Mouse (Mus musculus) intestine, embryonic 16.5 days (tissue): ENCODE data around the gene Rnase10. TPM values are rescaled to one million over a fixed set of nuclear protein-coding genes. Genes with fewer than 3 reads are reported as not detected.
"Not testable (repeated sequence)": the region's sequence is repeated elsewhere in the genome, so short reads cannot be mapped to it uniquely, and the experiment has no call there.

Experiments
- ATAC-seq: fragments of 200-750 bp; cut with Nextera tagmentation; 2 replicates; pipeline ENCODE4 v1.8.0; 2017; ENCODE audit warnings: moderate TSS enrichment, moderate library complexity
- H3K27ac ChIP-seq: fragments of 300-500 bp; sonication (generic); 2 replicates; pipeline ENCODE4 v1.5.1; 2014; ENCODE audit warnings: mild to moderate bottlenecking, low read length
- H3K27me3 ChIP-seq: fragments of 300-500 bp; sonication (generic); replicated peaks from 2 replicates; pipeline ENCODE4 v1.6.1; 2014; ENCODE audit warnings: low read length, control low read depth, mixed read lengths; ENCODE audit not compliant: control insufficient read depth, insufficient read depth
- H3K36me3 ChIP-seq: fragments of 300-500 bp; sonication (generic); 2 replicates; pipeline ENCODE4 v1.6.1; 2014; ENCODE audit warnings: low read length, control low read depth; ENCODE audit not compliant: control insufficient read depth, insufficient read depth
- H3K4me1 ChIP-seq: fragments of 300-500 bp; sonication (generic); 2 replicates; pipeline ENCODE4 v1.6.1; 2014; ENCODE audit warnings: low read length, control low read depth, mixed read lengths; ENCODE audit not compliant: control insufficient read depth, insufficient read depth
- H3K4me2 ChIP-seq: fragments of 300-500 bp; sonication (generic); 2 replicates; pipeline ENCODE4 v1.6.1; 2014; ENCODE audit warnings: low read depth, low read length, control low read depth
- H3K4me3 ChIP-seq: fragments of 300-500 bp; sonication (generic); 2 replicates; pipeline ENCODE4 v1.5.1; 2014; ENCODE audit warnings: mild to moderate bottlenecking, low read length
- H3K9ac ChIP-seq: fragments of 300-500 bp; sonication (generic); 2 replicates; pipeline ENCODE4 v1.6.1; 2014; ENCODE audit warnings: low read depth, low read length
- H3K9me3 ChIP-seq: fragments of 300-500 bp; sonication (generic); 2 replicates; pipeline ENCODE4 v1.6.1; 2016; ENCODE audit warnings: low read length, control low read depth; ENCODE audit not compliant: control insufficient read depth
- WGBS: fragments of 180-500 bp; shearing (Covaris S2); extraction: QIAGEN DNeasy Blood & Tissue Kit; methylation state at CpG from one replicate; pipeline ENCODE4 v1.1.7; 2014; 5-methylcytosine and 5-hydroxymethylcytosine counted together
- polyA plus RNA-seq: library from polyadenylated mRNA; unstranded; fragments of >200 nt; fragmentation: Nextera tagmentation; extraction: Ambion mirVana; gene quantifications from 2 replicates; pipeline ENCODE4 v1.2.1, GENCODE M21; 2015

The Rnase10 gene
- polyA plus RNA-seq: 0.20 and 0.29 TPM in 2 replicates

DNA sequence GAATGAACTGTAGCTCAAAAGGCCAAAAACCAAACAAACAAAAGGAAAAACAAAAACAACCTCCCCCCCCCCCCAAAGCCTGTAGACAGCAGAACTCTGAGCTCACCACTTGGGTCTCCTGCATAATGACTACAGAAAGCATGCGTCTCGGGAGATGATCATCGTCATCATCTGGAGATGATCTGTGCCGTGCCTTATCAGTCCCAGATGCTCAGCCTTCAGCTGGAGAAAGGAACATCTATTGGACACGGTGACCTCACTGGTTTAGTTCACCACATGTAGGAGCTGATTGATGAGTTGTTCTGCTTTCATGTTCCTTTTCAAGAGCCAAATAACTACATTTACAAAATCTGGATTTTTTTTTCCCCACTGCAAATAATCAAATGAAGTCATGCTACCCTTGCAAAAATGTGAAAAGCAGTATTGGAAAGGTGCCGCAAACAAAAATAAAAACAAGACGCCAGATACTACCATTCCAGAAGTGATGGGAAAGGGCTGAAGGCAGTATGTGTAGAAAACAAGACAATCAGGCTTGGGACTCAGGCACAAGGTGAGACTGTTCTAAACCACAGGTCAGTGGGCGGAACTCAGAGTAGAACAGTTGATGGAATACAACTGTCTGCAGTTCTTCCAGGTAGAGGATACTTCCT, at the start of gene Rnase10:
Rnase10 (plus strand) TSS at position 600 of the 650 bp plus-strand sequence.
- no peaks in the 10 kb centered on the region for H3K9me3 ChIP-seq
- 85% methylated on average over 8 of the region's 8 CpGs for WGBS
- H3K9ac ChIP-seq: peak within 1 kb of the TSS; percentile 31; the same call in 1 of the 2 replicates
- H3K4me1 ChIP-seq: no peaks in the 10 kb centered on the region
- peak within 1 kb of the TSS; percentile 76 for H3K27ac ChIP-seq
- H3K36me3 ChIP-seq: no peaks in the 10 kb centered on the region
- no peak for ATAC-seq
- peak within 1 kb of the TSS; percentile 9; the same call in 1 of the 2 replicates for H3K4me2 ChIP-seq
- no peaks in the 10 kb centered on the region for H3K27me3 ChIP-seq
- no peak within 1 kb of the TSS for H3K4me3 ChIP-seq

DNA sequence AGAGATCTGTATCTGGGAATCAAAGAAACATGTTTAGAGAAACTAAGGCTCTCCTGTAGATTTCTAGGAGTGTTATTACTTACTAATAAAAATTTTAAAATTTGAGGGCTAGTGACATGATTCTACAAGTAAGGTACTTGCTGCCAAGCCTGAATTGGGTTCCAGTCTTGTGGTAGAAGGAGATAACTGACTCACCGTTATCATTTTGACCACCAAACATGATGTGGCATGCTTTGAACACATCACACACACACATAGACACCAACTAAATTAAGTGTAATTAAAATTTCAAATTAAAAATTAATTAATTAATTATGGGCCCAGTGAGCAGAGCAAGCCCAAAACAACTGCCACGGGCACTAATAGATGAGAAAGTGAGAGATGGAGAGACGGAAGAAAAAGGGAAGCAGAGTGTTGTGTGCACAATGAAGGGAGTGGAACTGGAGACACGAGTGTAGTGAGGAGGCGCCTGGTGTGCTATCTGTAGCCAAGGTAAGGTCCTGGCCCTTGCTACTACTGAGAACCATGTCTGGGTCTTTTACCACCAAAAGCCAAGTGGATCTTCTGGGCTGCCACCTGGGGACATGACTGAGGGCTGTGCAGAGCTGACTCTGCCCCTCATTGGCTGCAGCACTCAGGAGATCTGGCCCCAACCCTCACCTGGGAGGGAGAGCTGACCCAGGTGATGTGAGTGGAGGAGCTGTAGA, 49.1 kb upstream of the Rnase10 start:
- 90% methylated on average over 5 of the region's 5 CpGs for WGBS
- H3K4me3 ChIP-seq, H3K4me2 ChIP-seq, H3K27ac ChIP-seq, H3K9me3 ChIP-seq, H3K9ac ChIP-seq, H3K27me3 ChIP-seq, ATAC-seq, H3K4me1 ChIP-seq, H3K36me3 ChIP-seq: not testable (repeated sequence)

DNA sequence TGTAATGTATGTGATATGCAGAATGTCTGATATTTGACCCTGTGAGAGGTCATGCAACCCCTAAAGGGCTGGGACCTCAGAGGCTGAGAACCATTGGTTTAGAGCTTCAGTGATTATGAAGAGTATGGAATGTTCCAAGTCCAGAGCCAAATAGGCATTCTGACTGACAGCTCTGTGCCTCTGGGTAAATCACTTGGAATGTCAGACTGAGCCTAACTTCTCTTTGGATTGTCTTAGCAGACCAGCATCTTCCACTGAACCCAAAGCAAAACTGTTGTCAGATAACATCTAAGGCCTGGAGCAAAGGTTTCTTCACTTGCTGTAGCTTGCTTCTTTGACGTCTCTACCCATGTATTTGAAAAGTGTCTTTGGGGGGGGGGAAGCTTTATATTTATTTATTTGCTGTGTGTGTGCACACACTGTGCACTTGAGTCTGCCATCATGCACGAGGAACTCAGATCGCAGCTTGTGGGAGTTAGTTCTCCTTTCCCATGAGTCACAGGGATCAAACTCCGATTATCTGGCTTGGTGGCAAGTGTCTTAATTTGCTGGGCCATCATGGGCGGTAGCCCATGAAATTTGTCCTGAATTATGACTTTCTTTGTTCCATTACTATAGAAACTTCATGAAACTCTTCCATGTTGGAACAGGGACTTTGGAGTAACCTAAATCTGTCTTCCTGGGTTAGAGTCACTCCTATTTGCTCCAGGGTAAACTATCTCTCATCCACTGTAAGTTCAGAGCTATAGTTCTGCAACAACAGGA, 39.2 kb upstream of the Rnase10 start:
- Histone ChIP-seq H3K9me3 (no peaks in the 10 kb centered on the region), H3K36me3 (no peaks in the 10 kb centered on the region), H3K4me2 (no peak overlapping the region), H3K4me3 (no peak overlapping the region), H3K9ac (no peak overlapping the region), H3K27ac (no peak overlapping the region), H3K4me1 (no peaks in the 10 kb centered on the region), H3K27me3 (no peaks in the 10 kb centered on the region)
- ATAC-seq: no peak
- WGBS: 88% methylated on average over 5 of the region's 5 CpGs

DNA sequence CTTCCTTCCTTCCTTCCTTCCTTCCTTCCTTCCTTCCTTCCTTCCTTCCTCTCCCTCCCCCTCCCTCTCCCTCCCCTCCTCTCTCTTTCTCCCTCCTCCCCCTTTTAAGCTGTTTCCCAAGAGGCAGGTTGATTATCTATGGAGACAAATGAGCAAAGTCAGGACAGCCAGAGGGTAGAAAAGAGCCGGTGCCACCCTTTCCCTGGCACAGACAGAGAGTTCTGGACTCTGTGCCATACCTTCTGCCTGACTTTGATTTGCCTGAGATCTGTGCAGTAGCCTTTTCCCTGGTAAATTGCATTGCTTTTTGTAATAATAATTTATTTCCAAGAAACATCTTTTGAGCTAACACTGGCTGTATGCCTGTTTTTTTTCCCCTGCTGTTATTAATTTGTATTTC, 38.5 kb upstream of the Rnase10 start:
- Histone ChIP-seq H3K9me3 (no peaks in the 10 kb centered on the region), H3K27ac (no peak overlapping the region), H3K36me3 (no peaks in the 10 kb centered on the region), H3K4me2 (no peak overlapping the region), H3K4me3 (no peak overlapping the region), H3K4me1 (no peaks in the 10 kb centered on the region), H3K9ac (no peak overlapping the region), H3K27me3 (no peaks in the 10 kb centered on the region)
- 20% methylated on average over 1 of the region's 1 CpGs for WGBS
- no peak for ATAC-seq

DNA sequence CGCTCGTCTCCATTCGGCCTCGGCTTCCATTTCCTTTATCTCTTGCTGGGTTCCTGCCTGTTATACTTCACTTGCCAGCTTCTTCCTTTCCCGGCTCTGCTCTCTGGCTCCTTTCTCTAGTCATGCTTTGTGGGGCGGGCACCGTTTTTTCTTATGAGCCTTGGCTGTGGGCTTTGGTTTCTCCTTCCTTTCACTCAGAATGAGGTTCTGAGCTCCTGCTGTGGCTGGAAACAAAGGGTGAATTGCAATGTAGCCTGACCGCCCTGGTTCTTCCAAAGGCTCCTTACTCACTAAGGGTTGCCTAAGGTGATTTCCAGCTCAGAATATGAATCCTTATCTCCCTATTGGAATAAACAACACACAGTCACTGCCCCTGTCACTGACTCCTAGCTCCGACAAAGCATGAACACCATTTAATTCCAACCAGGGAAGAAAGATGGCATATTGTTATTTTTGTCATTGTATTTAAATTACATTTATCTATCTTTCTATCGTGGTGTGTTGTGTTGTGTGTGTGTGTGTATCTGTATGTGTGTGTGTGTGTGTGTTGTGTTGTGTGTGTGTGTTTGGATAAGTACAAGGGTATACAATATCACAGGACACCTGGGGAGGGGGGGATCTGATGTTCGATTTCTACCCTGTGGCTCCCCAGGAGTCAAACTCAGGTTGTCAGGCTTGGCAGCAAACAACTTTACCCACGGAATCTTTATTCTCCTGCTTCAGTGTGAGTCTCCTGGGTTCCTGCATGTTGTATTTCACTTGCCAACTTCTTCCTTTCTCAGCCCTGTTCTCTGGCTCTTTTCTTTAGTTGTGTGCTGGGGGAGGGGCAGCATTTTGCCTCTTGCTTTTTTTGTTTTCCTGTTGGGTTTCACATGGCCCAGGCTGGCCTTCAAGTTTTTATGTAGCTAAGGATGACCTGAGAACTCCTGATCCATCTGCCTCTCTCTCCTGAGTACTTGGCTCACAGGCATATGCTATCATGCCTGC, 37.7 kb upstream of the Rnase10 start:
- no peak overlapping the region for H3K4me2 ChIP-seq
- H3K9ac ChIP-seq: no peak overlapping the region
- H3K27ac ChIP-seq: no peak overlapping the region
- H3K27me3 ChIP-seq: no peaks in the 10 kb centered on the region
- ATAC-seq: no peak
- H3K36me3 ChIP-seq: no peaks in the 10 kb centered on the region
- H3K4me1 ChIP-seq: no peaks in the 10 kb centered on the region
- no peaks in the 10 kb centered on the region for H3K9me3 ChIP-seq
- no peak overlapping the region for H3K4me3 ChIP-seq
- WGBS: 45% methylated on average over 12 of the region's 12 CpGs

DNA sequence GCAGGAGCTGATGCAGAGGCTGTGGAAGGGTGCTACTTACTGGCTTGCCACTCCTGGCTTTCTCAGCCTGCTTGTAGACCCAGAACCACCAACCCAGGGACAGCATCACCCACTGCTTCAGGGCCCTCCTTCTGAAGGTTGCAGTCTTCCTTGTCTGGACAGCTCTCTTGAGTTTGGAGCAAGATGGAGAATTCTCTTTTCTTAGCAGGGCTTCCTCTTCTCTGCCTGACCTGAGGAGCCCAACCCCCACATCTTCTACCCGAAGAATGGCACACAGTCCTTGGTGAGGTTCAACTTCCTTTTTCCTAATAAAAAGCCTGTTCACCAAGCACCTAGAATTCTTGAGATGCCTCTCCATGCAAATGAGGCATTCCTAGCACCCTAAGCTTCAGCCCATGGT, 36.7 kb upstream of the Rnase10 start:
- 81% methylated on average over 1 of the region's 1 CpGs for WGBS

DNA sequence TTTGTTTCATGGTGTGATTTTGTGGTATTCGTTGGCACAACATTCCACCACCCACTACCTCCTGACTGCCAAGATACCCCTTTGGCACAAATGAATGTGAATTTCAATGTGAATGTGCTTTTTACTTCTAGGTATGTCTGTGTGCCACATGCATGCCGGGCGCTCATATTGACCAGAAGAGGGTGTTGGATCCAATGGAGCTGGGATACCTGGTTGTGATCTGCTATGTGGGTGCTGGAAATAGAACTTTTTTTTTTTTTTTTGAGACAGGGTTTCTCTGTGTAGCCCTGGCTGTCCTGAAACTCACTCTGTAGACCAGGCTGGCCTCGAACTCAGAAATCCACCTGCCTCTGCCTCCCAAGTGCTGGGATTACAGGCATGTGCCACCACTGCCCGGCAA, 34.5 kb upstream of the Rnase10 start:
- H3K9me3 ChIP-seq, H3K4me1 ChIP-seq, H3K4me2 ChIP-seq, H3K9ac ChIP-seq, H3K27ac ChIP-seq, H3K36me3 ChIP-seq, ATAC-seq, H3K4me3 ChIP-seq, H3K27me3 ChIP-seq: not testable (repeated sequence)
- 93% methylated on average over 5 of the region's 5 CpGs for WGBS

More for the DNA sequence above, 36.7 kb upstream of the Rnase10 start:
- Histone ChIP-seq H3K4me1 (no peaks in the 10 kb centered on the region), H3K27ac (no peak overlapping the region), H3K9me3 (no peaks in the 10 kb centered on the region), H3K36me3 (no peaks in the 10 kb centered on the region), H3K4me2 (no peak overlapping the region), H3K4me3 (no peak overlapping the region), H3K9ac (no peak overlapping the region), H3K27me3 (no peaks in the 10 kb centered on the region)
- ATAC-seq: no peak

DNA sequence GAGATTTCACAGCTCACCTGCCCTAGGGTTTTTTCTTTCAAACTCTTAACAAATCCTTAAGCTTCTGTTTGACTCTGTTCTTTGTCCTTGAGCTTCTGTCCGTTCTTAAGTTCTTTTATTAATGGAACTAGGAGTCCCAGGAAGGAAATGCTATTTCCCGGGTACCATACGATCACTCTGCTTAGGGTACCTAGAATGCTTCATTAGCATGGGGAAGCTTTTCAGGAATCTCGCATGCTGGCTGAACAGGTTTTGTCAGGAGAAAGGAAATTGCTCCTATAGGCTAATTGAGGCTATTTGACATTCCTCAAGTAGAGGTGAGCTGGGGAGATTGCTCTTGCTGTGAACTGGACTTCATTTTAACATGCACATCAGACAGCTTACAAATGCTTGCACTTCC, 33.9 kb upstream of the Rnase10 start:
- Histone ChIP-seq H3K9me3 (no peaks in the 10 kb centered on the region), H3K27me3 (no peaks in the 10 kb centered on the region), H3K4me2 (no peak overlapping the region), H3K9ac (no peak overlapping the region), H3K4me3 (no peak overlapping the region), H3K4me1 (no peaks in the 10 kb centered on the region), H3K36me3 (no peaks in the 10 kb centered on the region), H3K27ac (no peak overlapping the region)
- 36% methylated on average over 4 of the region's 4 CpGs for WGBS
- no peak for ATAC-seq
